Mouse (Mus musculus) frontal cortex, postnatal 25 days (tissue): ENCODE results near the gene Sap18.
"Not testable (repeated sequence)": the region's sequence is repeated elsewhere in the genome, so short reads cannot be mapped to it uniquely, and the experiment has no call there.

ENCODE experiments used
- DNase-seq, 2 experiments: peaks; one replicate each; pipeline ENCODE4 v3.0.0; 2022; ENCODE audit warnings: low spot score in 2 of 2

Sap18 gene

GRCm38 (mm10) chr14:57825788-57826751 lies 28.1 kb downstream of the Sap18 start, which contains the start of the genes Ska3 and Mrpl57:
Gene Ska3, minus strand, starts transcription at chr14:57826185.
Gene Mrpl57, plus strand, starts transcription at chr14:57826234.
- peak; percentile 79 to 87 for DNase-seq

- no peak for DNase-seq
These were observed 29.3 kb downstream of the Sap18 start for GRCm38 (mm10) chr14:57827284-57827683.

DNA sequence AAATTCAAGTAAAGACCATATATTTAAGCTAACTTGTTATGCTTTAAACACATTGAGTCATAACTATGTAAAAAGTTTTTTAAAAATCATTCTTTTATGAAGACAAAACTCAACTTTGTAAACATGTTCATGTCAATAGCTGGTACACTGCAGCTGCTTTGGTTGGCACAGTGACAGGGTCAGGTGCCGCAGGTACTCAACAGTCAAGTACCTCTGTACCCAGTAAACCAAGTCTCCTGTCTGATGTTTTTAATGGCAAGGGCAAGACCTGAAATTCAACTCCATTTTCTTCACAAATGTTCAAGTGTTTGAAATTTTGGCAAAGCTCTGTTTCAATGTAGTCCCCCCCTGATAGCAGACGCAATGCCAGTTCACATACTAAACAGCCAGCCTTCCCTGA lies 35.5 kb downstream of the Sap18 start:
- no peak for DNase-seq

GRCm38 (mm10) chr14:57835157-57835556 lies 37.2 kb downstream of the Sap18 start:
- no peak for DNase-seq

GRCm38 (mm10) chr14:57844535-57844934 lies 46.6 kb downstream of the Sap18 start:
- no peak for DNase-seq

- not testable (repeated sequence) for DNase-seq
These were observed 50.1 kb downstream of the Sap18 start for GRCm38 (mm10) chr14:57848061-57848460.

DNA sequence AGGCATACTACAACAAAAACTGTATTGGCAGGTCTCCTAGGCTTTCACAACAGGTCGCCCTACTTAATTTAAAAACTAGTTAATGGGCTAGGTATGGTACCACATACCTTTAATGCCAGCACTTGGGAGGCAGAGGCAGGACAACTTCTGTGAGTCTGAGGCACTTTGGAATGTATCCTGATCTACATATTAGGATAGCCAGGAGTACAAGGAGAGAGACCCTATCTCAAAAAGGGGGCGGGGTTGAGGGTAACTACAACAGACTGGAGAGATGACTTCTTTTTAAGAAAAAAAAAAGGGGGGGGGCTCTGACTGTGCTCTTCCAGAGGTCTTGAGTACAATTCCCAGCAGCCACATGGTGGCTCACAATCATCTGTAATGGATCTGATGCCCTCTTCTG lies 50.7 kb downstream of the Sap18 start:
- no peak for DNase-seq

DNA sequence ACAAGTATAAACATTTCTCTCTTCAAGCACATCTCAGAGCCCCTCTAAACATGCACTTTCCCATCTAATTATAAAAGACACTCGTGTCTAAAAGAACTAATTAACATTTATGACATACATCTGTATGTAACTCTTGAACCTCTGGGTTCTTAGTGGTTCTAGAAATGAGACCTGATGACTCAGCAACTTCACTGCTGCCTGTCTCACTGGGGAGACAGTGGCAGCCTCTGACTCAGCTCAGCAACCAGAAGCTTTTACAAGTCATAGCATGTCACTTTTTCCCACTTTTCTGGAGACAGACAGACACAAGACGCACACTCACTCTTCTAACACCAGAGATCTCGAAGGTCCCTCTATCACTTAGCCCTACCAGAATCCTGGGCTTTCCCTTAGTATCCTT lies 52.4 kb downstream of the Sap18 start:
- DNase-seq, result no peak

DNA sequence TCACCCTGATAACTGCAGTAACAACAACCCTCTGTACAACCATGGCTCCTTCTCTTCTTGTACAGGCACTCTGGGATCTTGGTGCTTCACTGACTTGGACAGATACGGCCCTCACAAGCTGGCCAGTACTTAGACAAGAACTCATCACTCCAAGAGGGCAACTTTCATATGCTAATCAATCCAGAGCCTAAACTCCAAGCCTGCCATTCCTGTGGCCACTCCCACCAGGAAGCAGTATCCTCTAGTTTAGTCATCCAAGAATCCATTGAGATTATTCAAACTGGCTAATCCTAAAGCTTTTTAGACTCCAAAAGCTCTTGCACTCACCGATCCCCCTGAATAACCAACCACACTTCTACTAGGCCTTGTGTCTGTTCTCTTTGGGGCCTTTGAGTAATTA lies 55.0 kb downstream of the Sap18 start:
- no peak for DNase-seq

GRCm38 (mm10) chr14:57856037-57856436 lies 58.1 kb downstream of the Sap18 start:
- DNase-seq, result not testable (repeated sequence)
